In the genomic region with DNA sequence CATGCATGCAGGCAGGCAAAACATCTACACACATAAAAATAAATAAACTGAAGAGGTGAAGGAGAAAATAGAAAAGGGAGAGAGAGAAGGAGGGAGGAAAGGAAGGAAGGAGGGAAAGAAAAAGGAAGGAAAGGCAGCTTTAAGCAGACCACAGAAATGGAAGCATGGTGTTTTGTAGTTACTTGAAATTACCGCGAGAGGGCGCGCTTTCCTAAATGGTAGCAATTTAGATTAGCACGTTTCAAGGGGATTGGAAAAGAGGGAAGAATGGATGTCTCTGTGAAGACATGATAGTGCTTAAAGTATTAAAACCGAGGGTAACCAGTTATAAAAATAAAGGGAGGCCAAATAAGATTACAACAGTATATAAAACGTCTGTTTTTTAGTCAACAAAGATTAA, we compare ENCODE assay signal across 10 mouse cellular contexts. TPM values are rescaled to one million over a fixed set of nuclear protein-coding genes. Genes with fewer than 3 reads are reported as not detected.
DNase-seq lines count a peak whose midpoint lies in the region; ATAC-seq lines count a peak whose summit lies in the region.
"Had no signal": no experiment of that assay in that cellular context is flagged by ENCODE, and none has a peak within 500 bp of the region (broad histone marks: within the 10 kb centered on the region; RNA-seq: fewer than 3 reads in every experiment).

No protein-coding gene starts in this region.

- peak; percentile 10 for DNase-seq in heart, adult 8-10 months (ENCODE audit: low spot score)
- DNase-seq in heart, embryonic 10.5 days (ENCODE audit: low spot score), result no peak
- DNase-seq in right cerebral cortex, adult 2 months (ENCODE audit: low spot score in 2 of 2), result peak; percentile 22 to 35
- DNase-seq in right cerebral cortex, postnatal 25 days, result no peak
- peak; percentile 34 for DNase-seq in c-Kit-positive CD71-negative TER-119-negative erythroid progenitor cells, embryonic 14.5 days (ENCODE audit: low read depth)
- peak; percentile 15 for DNase-seq in lung, postnatal 25 days (ENCODE audit: low spot score)

- H3K27ac ChIP-seq in heart, embryonic 10.5 days, result no peak overlapping the region
- H3K27ac ChIP-seq: embryonic facial prominence, embryonic 13.5 days; limb, embryonic 15.5 days had no signal

- no peak overlapping the region for H3K4me3 ChIP-seq in heart, embryonic 10.5 days
- H3K4me3 ChIP-seq: embryonic facial prominence, embryonic 13.5 days; limb, embryonic 15.5 days had no signal

- H3K36me3 ChIP-seq in heart, embryonic 10.5 days, result no peaks in the 10 kb centered on the region
- H3K36me3 ChIP-seq: embryonic facial prominence, embryonic 13.5 days; limb, embryonic 15.5 days had no signal

- no peaks in the 10 kb centered on the region for H3K9me3 ChIP-seq in heart, embryonic 10.5 days
- H3K9me3 ChIP-seq: embryonic facial prominence, embryonic 13.5 days; limb, embryonic 15.5 days had no signal

- ATAC-seq in granulocyte monocyte progenitor cell, adult 5-6 weeks (replicated peaks; ENCODE audit: poor library complexity, severe bottlenecking), result peak; percentile 52; the same call in 1 of the 2 replicates
- no peak for ATAC-seq in frontal cortex, adult (ENCODE audit: low TSS enrichment)

- no peaks in the 10 kb centered on the region for H3K27me3 ChIP-seq in heart, embryonic 10.5 days (ENCODE audit: insufficient read depth, poor library complexity, severe bottlenecking)
- H3K27me3 ChIP-seq: embryonic facial prominence, embryonic 13.5 days; limb, embryonic 15.5 days had no signal

- 6% methylated on average over 7 of the region's 7 CpGs for WGBS in heart, embryonic 10.5 days

- H3K4me1 ChIP-seq in heart, embryonic 10.5 days, result no peaks in the 10 kb centered on the region
- H3K4me1 ChIP-seq: embryonic facial prominence, embryonic 13.5 days; limb, embryonic 15.5 days had no signal

RNA-seq across cellular contexts. Expression of gene Lamp2, which starts 58.3 kb away (rescaled TPM):
- total RNA-seq in heart, adult 8-10 months (2022), result 100 to 1,000 TPM; 135 to 137 (median 136) TPM
- polyA plus RNA-seq in heart, embryonic 10.5 days (2016; fragmentation: Nextera tagmentation; extraction: Ambion mirVana), result 96.9 and 115 TPM in 2 replicates
- total RNA-seq in granulocyte monocyte progenitor cell, adult 5-6 weeks (2014; fragmentation: Nextera tagmentation), result 161 and 173 TPM in 2 replicates
- 179 and 206 TPM in 2 replicates for total RNA-seq in granulocyte monocyte progenitor cell, adult 5-6 weeks (2017)

Comparison
In these comparisons a context has a peak if more than half of its experiments do, and no peak if none do; other contexts are left out.
1. DNase-seq: peak in heart, adult 8-10 months (single experiment), right cerebral cortex, adult 2 months (2 of 2), c-Kit-positive CD71-negative TER-119-negative erythroid progenitor cells, embryonic 14.5 days (single experiment) and lung, postnatal 25 days (single experiment); none in heart, embryonic 10.5 days (single experiment) and right cerebral cortex, postnatal 25 days (single experiment).